Mouse (Mus musculus) forebrain, postnatal 0 days (tissue): Measurements from ENCODE around the gene Ptprq. TPM values are rescaled to one million over a fixed set of nuclear protein-coding genes. Genes with fewer than 3 reads are reported as not detected.

Experiments used
- ATAC-seq: fragments of 200-750 bp; cut with Nextera tagmentation; 2 replicates; pipeline ENCODE4 v1.8.0; 2017; ENCODE audit warnings: mild to moderate bottlenecking, moderate library complexity
- DNase-seq: peaks from one replicate; pipeline ENCODE4 v3.0.0-alpha.2; 2015
- H3K27ac ChIP-seq: fragments of 300-500 bp; sonication (generic); 2 replicates; pipeline ENCODE4 v1.5.1; 2014; ENCODE audit warnings: low read depth, mild to moderate bottlenecking, antibody characterized with exemption, low read length, moderate library complexity, mixed read lengths
- H3K27me3 ChIP-seq: fragments of 300-500 bp; sonication (generic); 2 replicates; pipeline ENCODE4 v1.6.1; 2014; ENCODE audit warnings: mild to moderate bottlenecking, low read length, mixed read lengths; ENCODE audit not compliant: insufficient read depth
- H3K36me3 ChIP-seq: fragments of 300-500 bp; sonication (generic); 2 replicates; pipeline ENCODE4 v1.6.1; 2014; ENCODE audit warnings: mild to moderate bottlenecking, moderate library complexity; ENCODE audit not compliant: insufficient read depth
- H3K4me1 ChIP-seq: fragments of 300-500 bp; sonication (generic); 2 replicates; pipeline ENCODE4 v1.6.1; 2014; ENCODE audit warnings: antibody characterized with exemption; ENCODE audit not compliant: insufficient read depth
- H3K4me2 ChIP-seq: fragments of 300-500 bp; sonication (generic); 2 replicates; pipeline ENCODE4 v1.6.1; 2014; ENCODE audit warnings: low read depth, mild to moderate bottlenecking, moderate library complexity
- H3K4me3 ChIP-seq: fragments of 300-500 bp; sonication (generic); 2 replicates; pipeline ENCODE4 v1.5.1; 2014; ENCODE audit warnings: low read depth, low read length, mixed read lengths
- H3K9ac ChIP-seq: fragments of 300-500 bp; sonication (generic); 2 replicates; pipeline ENCODE4 v1.6.1; 2014; ENCODE audit warnings: mild to moderate bottlenecking
- H3K9me3 ChIP-seq: fragments of 300-500 bp; sonication (generic); 2 replicates; pipeline ENCODE4 v1.6.1; 2016; ENCODE audit warnings: low read length
- CTCF ChIP-seq: sonication (generic); IDR thresholded peaks from 2 replicates; pipeline ENCODE4 v1.5.1; 2016; ENCODE audit warnings: antibody characterized with exemption, control low read depth, low read depth
- WGBS: fragments of 180-500 bp; shearing (Covaris S2); extraction: QIAGEN DNeasy Blood & Tissue Kit; methylation state at CpG from one replicate; pipeline ENCODE4 v1.1.7; 2014; 5-methylcytosine and 5-hydroxymethylcytosine counted together
- polyA plus RNA-seq: library from polyadenylated mRNA; unstranded; fragments of >200 nt; fragmentation: Nextera tagmentation; extraction: Ambion mirVana; gene quantifications from 2 replicates; pipeline ENCODE4 v1.2.1, GENCODE M21; 2015
- total RNA-seq: library from RNA; depleted of rRNA; stranded (reverse); fragments of >200 nt; gene quantifications from 2 replicates; pipeline ENCODE4 v1.2.3, GENCODE M21; 2014

Ptprq gene
- total and polyA plus RNA-seq, 2 experiments from 2014 or later, result 0.10 TPM

DNA sequence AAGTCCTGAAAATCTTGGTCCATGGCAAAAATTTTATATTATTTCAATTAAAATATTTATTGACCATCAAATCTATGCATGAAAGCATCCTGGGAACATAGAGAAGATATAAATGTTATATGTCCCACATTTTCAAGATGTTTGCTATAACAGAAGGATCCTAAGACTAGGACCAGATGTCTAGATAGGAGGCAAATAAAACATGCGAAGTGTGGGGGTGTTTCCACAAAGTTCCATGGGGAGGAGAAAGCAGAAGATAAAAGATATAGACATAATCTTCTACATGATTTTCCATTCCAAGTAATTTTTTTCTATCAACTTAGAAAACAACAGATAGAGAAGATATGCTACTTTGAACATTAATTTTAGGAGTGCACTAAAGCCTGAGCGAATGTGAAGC is 70.2 kb downstream of the Ptprq start:
- TF ChIP-seq CTCF, result no peak
- 88% methylated on average over 2 of the region's 2 CpGs for WGBS
- DNase-seq, result no peak

GRCm38 (mm10) chr10:107628104-107628503 is 91.7 kb downstream of the Ptprq start:
- Histone ChIP-seq H3K27me3 (no peaks in the 10 kb centered on the region), H3K36me3 (no peaks in the 10 kb centered on the region), H3K27ac (no peak overlapping the region), H3K4me2 (no peak overlapping the region), H3K9me3 (no peaks in the 10 kb centered on the region), H3K9ac (no peak overlapping the region), H3K4me3 (no peak overlapping the region), H3K4me1 (no peaks in the 10 kb centered on the region)
- 78% methylated on average over 3 of the region's 3 CpGs for WGBS
- DNase-seq, result no peak
- no peak for TF ChIP-seq CTCF
- no peak for ATAC-seq

More for the DNA sequence above, 70.2 kb downstream of the Ptprq start:
- no peak for ATAC-seq
- Histone ChIP-seq H3K4me3 (no peak overlapping the region), H3K4me1 (no peaks in the 10 kb centered on the region), H3K4me2 (no peak overlapping the region), H3K36me3 (no peaks in the 10 kb centered on the region), H3K9me3 (no peaks in the 10 kb centered on the region), H3K27ac (no peak overlapping the region), H3K27me3 (no peaks in the 10 kb centered on the region), H3K9ac (no peak overlapping the region)

DNA sequence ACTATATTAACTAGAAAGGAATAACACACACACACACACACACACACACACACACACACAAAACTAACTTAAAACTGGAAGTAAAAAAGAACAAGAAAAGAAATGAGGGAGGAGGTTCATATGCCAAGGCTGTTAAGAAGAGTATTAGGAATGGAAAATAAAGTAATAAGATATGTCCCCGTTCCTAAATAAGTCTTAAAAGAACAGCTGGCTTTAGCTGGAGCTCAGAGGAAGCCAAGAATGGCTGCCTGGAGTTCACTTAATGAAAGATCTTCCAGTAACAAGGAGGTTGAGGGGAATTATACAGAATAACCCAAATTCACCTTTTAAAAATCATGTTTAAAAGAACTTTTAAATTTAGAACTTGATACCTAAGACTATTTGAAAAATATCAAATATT is 93.2 kb downstream of the Ptprq start:
- no peak for DNase-seq
- H3K4me3 ChIP-seq, result no peak overlapping the region
- H3K27me3 ChIP-seq, result no peaks in the 10 kb centered on the region
- no peaks in the 10 kb centered on the region for H3K9me3 ChIP-seq
- no peaks in the 10 kb centered on the region for H3K36me3 ChIP-seq
- no peak overlapping the region for H3K9ac ChIP-seq
- no peak overlapping the region for H3K27ac ChIP-seq
- no peak for TF ChIP-seq CTCF
- no peak for ATAC-seq
- no peak overlapping the region for H3K4me2 ChIP-seq
- 65% methylated on average over 1 of the region's 1 CpGs for WGBS
- H3K4me1 ChIP-seq, result no peaks in the 10 kb centered on the region

GRCm38 (mm10) chr10:107624211-107624610 is 95.6 kb downstream of the Ptprq start:
- no peak for DNase-seq
- no peaks in the 10 kb centered on the region for H3K27me3 ChIP-seq
- no peak for TF ChIP-seq CTCF
- 84% methylated on average over 4 of the region's 4 CpGs for WGBS
- no peaks in the 10 kb centered on the region for H3K9me3 ChIP-seq
- no peaks in the 10 kb centered on the region for H3K4me1 ChIP-seq
- H3K4me2 ChIP-seq, result no peak overlapping the region
- no peak overlapping the region for H3K27ac ChIP-seq
- no peaks in the 10 kb centered on the region for H3K36me3 ChIP-seq
- no peak overlapping the region for H3K9ac ChIP-seq
- no peak for ATAC-seq
- H3K4me3 ChIP-seq, result no peak overlapping the region

GRCm38 (mm10) chr10:107615460-107615859 is 104.4 kb downstream of the Ptprq start:
- no peak for TF ChIP-seq CTCF
- no peak overlapping the region for H3K27ac ChIP-seq
- H3K36me3 ChIP-seq, result no peaks in the 10 kb centered on the region
- no peaks in the 10 kb centered on the region for H3K27me3 ChIP-seq
- no peak overlapping the region for H3K4me3 ChIP-seq
- H3K4me1 ChIP-seq, result no peaks in the 10 kb centered on the region
- no peak for ATAC-seq
- H3K9me3 ChIP-seq, result no peaks in the 10 kb centered on the region
- no peak overlapping the region for H3K4me2 ChIP-seq
- WGBS, result 77% methylated on average over 2 of the region's 2 CpGs
- DNase-seq, result no peak
- no peak overlapping the region for H3K9ac ChIP-seq

GRCm38 (mm10) chr10:107601371-107601770 is 118.5 kb downstream of the Ptprq start:
- Histone ChIP-seq H3K9ac (no peak overlapping the region), H3K36me3 (no peaks in the 10 kb centered on the region), H3K9me3 (no peaks in the 10 kb centered on the region), H3K4me1 (no peaks in the 10 kb centered on the region), H3K4me3 (no peak overlapping the region), H3K27ac (no peak overlapping the region), H3K4me2 (no peak overlapping the region), H3K27me3 (no peaks in the 10 kb centered on the region)
- TF ChIP-seq CTCF, result no peak
- no peak for ATAC-seq
- 81% methylated on average over 6 of the region's 6 CpGs for WGBS
- DNase-seq, result no peak

GRCm38 (mm10) chr10:107583360-107583759 is 136.5 kb downstream of the Ptprq start:
- ATAC-seq, result no peak
- no peak overlapping the region for H3K4me3 ChIP-seq
- H3K4me2 ChIP-seq, result no peak overlapping the region
- no peak for DNase-seq
- H3K9ac ChIP-seq, result no peak overlapping the region
- H3K36me3 ChIP-seq, result no peaks in the 10 kb centered on the region
- WGBS, result 77% methylated on average over 5 of the region's 5 CpGs
- no peaks in the 10 kb centered on the region for H3K4me1 ChIP-seq
- no peaks in the 10 kb centered on the region for H3K27me3 ChIP-seq
- H3K9me3 ChIP-seq, result no peaks in the 10 kb centered on the region
- no peak for TF ChIP-seq CTCF
- H3K27ac ChIP-seq, result no peak overlapping the region

DNA sequence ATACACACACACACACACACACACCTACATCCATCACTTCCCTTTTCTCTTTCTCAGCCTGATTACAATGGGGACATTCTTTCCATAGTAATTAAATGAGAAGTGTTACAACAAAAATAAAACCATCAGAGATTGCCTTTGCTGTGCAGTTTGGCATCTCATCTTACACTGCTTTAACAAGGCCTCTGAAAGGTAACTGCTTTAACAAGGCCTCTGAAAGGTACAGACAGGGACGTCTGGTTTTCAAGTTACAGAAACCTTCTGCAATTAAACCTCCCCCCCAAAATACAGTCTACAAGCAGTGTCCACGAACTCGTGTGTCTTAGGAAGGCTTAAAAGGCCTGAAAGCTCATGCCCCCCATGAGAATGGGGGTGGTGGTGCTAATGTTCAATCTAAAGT is 150.8 kb downstream of the Ptprq start:
- no peak overlapping the region for H3K4me2 ChIP-seq
- DNase-seq (no peak), ATAC-seq (no peak)
- H3K27me3 ChIP-seq, result no peaks in the 10 kb centered on the region
- H3K27ac ChIP-seq, result no peak overlapping the region
- H3K4me1 ChIP-seq, result no peaks in the 10 kb centered on the region
- 45% methylated on average over 3 of the region's 3 CpGs for WGBS
- TF ChIP-seq CTCF, result no peak
- no peaks in the 10 kb centered on the region for H3K9me3 ChIP-seq
- H3K9ac ChIP-seq, result no peak overlapping the region
- H3K4me3 ChIP-seq, result no peak overlapping the region
- no peaks in the 10 kb centered on the region for H3K36me3 ChIP-seq
